ENCODE assay signal across 19 mouse cellular contexts in genomic region chr7:63207137-63207536, GRCm38 (mm10). TPM values are rescaled to one million over a fixed set of nuclear protein-coding genes. Genes with fewer than 3 reads are reported as not detected.
A peak's percentile ranks its signal among the peaks of the same experiment; 100 is the strongest.
DNase-seq lines count a peak whose midpoint lies in the region; ATAC-seq and TF ChIP-seq lines count a peak whose summit lies in the region.
"Had no signal": no experiment of that assay in that cellular context is flagged by ENCODE, and none has a peak within 500 bp of the region (broad histone marks: within the 10 kb centered on the region; RNA-seq: fewer than 3 reads in every experiment).

No protein-coding gene starts in this region.

- no peak overlapping the region for H3K9ac ChIP-seq in forebrain, embryonic 14.5 days (ENCODE audit: low read length)
- no peak overlapping the region for H3K9ac ChIP-seq in forebrain, embryonic 11.5 days (ENCODE audit: low read length)
- H3K9ac ChIP-seq: embryonic facial prominence, embryonic 13.5 days had no signal

- intact Hi-C loops in left cerebral cortex, adult 2 months (cut with DNase I) = no loop called here
- intact Hi-C loops in left cerebral cortex, postnatal 25 days (cut with DNase I) = loop anchor here (2.0 kb wide), 1 partner anchor 282 kb away; no protein-coding TSS in a partner anchor
- intact Hi-C loops in heart, postnatal 14 days (cut with DNase I) = no loop called here

- no peaks in the 10 kb centered on the region for H3K36me3 ChIP-seq in forebrain, embryonic 14.5 days (ENCODE audit: control insufficient read depth, insufficient read depth, low read length)
- no peaks in the 10 kb centered on the region for H3K36me3 ChIP-seq in forebrain, embryonic 11.5 days (ENCODE audit: control insufficient read depth, insufficient read depth, low read length)
- H3K36me3 ChIP-seq: embryonic facial prominence, embryonic 13.5 days had no signal

- H3K27me3 ChIP-seq in forebrain, embryonic 14.5 days (replicated peaks; ENCODE audit: control insufficient read depth, insufficient read depth, low read length) = no peaks in the 10 kb centered on the region
- H3K27me3 ChIP-seq in forebrain, embryonic 11.5 days (ENCODE audit: control insufficient read depth, insufficient read depth, low read length) = no peaks in the 10 kb centered on the region; the same call in 1 of the 2 replicates

- ATAC-seq in forebrain, embryonic 14.5 days = no peak
- no peak for ATAC-seq in forebrain, embryonic 11.5 days (replicated peaks; ENCODE audit: low FRiP score)

- peak; percentile 53 for TF ChIP-seq CTCF in left cerebral cortex, adult 2 months (IDR thresholded peaks at IDR 0.05)

- H3K4me2 ChIP-seq in forebrain, embryonic 14.5 days (ENCODE audit: low read length) = no peak overlapping the region
- no peak overlapping the region for H3K4me2 ChIP-seq in forebrain, embryonic 11.5 days (ENCODE audit: low read depth, low read length, severe bottlenecking)
- H3K4me2 ChIP-seq: embryonic facial prominence, embryonic 13.5 days had no signal

- DNase-seq in forebrain, embryonic 14.5 days (ENCODE audit: low spot score) = peak; percentile 49
- DNase-seq in forebrain, embryonic 11.5 days (ENCODE audit: low spot score) = no peak
- no peak for DNase-seq in left cerebral cortex, adult 2 months (ENCODE audit: extremely low spot score in 1 of 2, low spot score in 2 of 2)
- no peak for DNase-seq in left cerebral cortex, postnatal 25 days (ENCODE audit: low spot score in 2 of 2)
- DNase-seq in right cerebral cortex, postnatal 14 days = peak; percentile 24
- DNase-seq in right cerebral cortex, adult 18-20 months = no peak
- DNase-seq in heart, postnatal 14 days = no peak
- DNase-seq: cerebellum, adult 18-20 months; gastrocnemius, postnatal 10 days; heart, adult 2 months; kidney, adult 9 months; lung, postnatal 10 days; right cerebral cortex, postnatal 25 days; thymus, postnatal 4 days had no signal

- H3K27ac ChIP-seq in forebrain, embryonic 14.5 days (ENCODE audit: low read depth, low read length) = no peak overlapping the region
- no peak overlapping the region for H3K27ac ChIP-seq in forebrain, embryonic 11.5 days (ENCODE audit: low read depth, low read length)
- H3K27ac ChIP-seq in left cerebral cortex, adult 2 months = no peak overlapping the region
- H3K27ac ChIP-seq: embryonic facial prominence, embryonic 13.5 days; heart, adult 2 months had no signal

- no peak overlapping the region for H3K4me3 ChIP-seq in forebrain, embryonic 14.5 days (ENCODE audit: low read depth, low read length)
- H3K4me3 ChIP-seq in forebrain, embryonic 11.5 days (ENCODE audit: low read depth, low read length) = no peak overlapping the region
- no peak overlapping the region for H3K4me3 ChIP-seq in left cerebral cortex, adult 2 months
- H3K4me3 ChIP-seq: embryonic facial prominence, embryonic 13.5 days; heart, adult 2 months; myocyte had no signal

- 72% methylated on average over 2 of the region's 2 CpGs for WGBS in forebrain, embryonic 14.5 days
- 79% methylated on average over 2 of the region's 2 CpGs for WGBS in forebrain, embryonic 11.5 days

- peaks cover 6% of the 10 kb centered on the region; the same call in 1 of the 2 replicates for H3K4me1 ChIP-seq in forebrain, embryonic 14.5 days (ENCODE audit: control insufficient read depth, insufficient read depth, low read length)
- no peaks in the 10 kb centered on the region; the same call in 1 of the 2 replicates for H3K4me1 ChIP-seq in forebrain, embryonic 11.5 days (replicated peaks; ENCODE audit: control insufficient read depth, insufficient read depth, low read length)

- no peaks in the 10 kb centered on the region for H3K9me3 ChIP-seq in forebrain, embryonic 14.5 days (replicated peaks; ENCODE audit: control insufficient read depth, low read length)
- H3K9me3 ChIP-seq in forebrain, embryonic 11.5 days (ENCODE audit: control insufficient read depth, low read length) = no peaks in the 10 kb centered on the region
- H3K9me3 ChIP-seq: embryonic facial prominence, embryonic 13.5 days had no signal

RNA-seq across cellular contexts. Expression of gene Chrna7, which starts 5.2 kb away (rescaled TPM):
- 3.7 and 5.2 TPM in 2 replicates for polyA plus RNA-seq in forebrain, embryonic 14.5 days (2014; fragmentation: Nextera tagmentation; extraction: Ambion mirVana)
- 4.0 and 5.1 TPM in 2 replicates for polyA plus RNA-seq in forebrain, embryonic 11.5 days (2014; fragmentation: Nextera tagmentation; extraction: Ambion mirVana)
- total RNA-seq in left cerebral cortex, adult 2 months (2021) = 10 to 100 TPM; 24.0 to 24.6 TPM
- total RNA-seq in left cerebral cortex, postnatal 25 days (2021) = 10 to 100 TPM; 23.6 to 26.9 TPM
- not detected for total RNA-seq in heart, postnatal 14 days (2021)
- total RNA-seq: heart, adult 2 months; heart, postnatal 25 days; liver, adult 2 months; neutrophil, adult 5-6 weeks had no signal
- polyA plus RNA-seq: liver, adult 2 months; myocyte had no signal

Comparison
In these comparisons a context has a peak if more than half of its experiments do, and no peak if none do; other contexts are left out.
1. DNase-seq: peak in forebrain, embryonic 14.5 days (single experiment) and right cerebral cortex, postnatal 14 days (single experiment); none in forebrain, embryonic 11.5 days (single experiment), left cerebral cortex, adult 2 months (0 of 2), left cerebral cortex, postnatal 25 days (0 of 2), right cerebral cortex, adult 18-20 months (single experiment) and heart, postnatal 14 days (0 of 2).
2. RNA of gene Chrna7, which starts 5.2 kb away (total RNA-seq): 23.6 to 26.9 TPM in left cerebral cortex, postnatal 25 days and 24.0 to 24.6 TPM in left cerebral cortex, adult 2 months; not detected in heart, postnatal 14 days; every median in the first group is over 10 times any median in the second.